Mouse (Mus musculus) liver, postnatal 0 days (tissue): ENCODE results near the gene Ankrd22.

Experiments
- CTCF ChIP-seq: sonication (generic); IDR thresholded peaks from 2 replicates; pipeline ENCODE4 v1.5.1; 2016; ENCODE audit warnings: antibody characterized with exemption, low read depth
- EP300 ChIP-seq: IDR thresholded peaks from 2 replicates; pipeline ENCODE4 v1.6.1; 2016; ENCODE audit warnings: antibody characterized with exemption, low read depth, mild to moderate bottlenecking

DNA sequence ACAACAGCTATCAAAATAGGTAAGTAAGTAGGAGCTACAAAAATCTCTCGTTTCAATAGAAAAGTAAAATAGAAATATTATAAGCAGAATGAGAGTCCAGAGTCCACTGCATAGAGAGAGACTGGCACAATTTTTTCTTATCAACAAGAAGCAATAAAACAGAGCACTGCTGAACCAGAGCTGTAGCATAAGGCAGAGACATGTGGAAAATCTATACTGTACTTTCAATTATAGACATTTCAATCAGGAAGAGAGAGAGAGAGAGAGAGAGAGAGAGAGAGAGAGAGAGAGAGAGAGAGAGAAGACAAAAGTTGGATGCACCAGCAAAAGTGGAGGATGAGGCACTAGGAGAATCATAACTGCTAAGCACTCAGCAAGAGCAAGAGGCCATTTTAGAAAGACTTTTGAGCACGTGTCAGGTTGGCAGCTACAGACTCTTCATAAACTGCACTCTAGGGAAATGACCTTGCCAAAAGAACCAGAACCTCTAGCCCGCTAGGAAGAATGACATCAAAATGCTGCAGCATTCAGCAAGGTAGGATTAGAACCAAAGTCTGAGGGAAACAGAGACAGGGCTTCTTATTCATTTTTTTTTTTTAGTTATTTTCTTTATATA lies 26.3 kb downstream of the Ankrd22 start:
- TF ChIP-seq CTCF (no peak), EP300 (no peak)
